Mouse (Mus musculus) olfactory bulb, adult 2 months (tissue): ENCODE data around the gene Apoc1.

ENCODE experiments used
- CTCF ChIP-seq: fragments of 200-500 bp; IDR thresholded peaks from 2 replicates; pipeline ENCODE4 v1.5.1; 2012; ENCODE audit warnings: low read depth, mild to moderate bottlenecking, low read length, moderate library complexity; ENCODE audit not compliant: insufficient read depth
- POLR2A ChIP-seq: fragments of 200-500 bp; IDR thresholded peaks from 2 replicates; pipeline ENCODE4 v1.6.1; 2012; ENCODE audit warnings: mild to moderate bottlenecking, low read depth, low read length, moderate library complexity; ENCODE audit not compliant: insufficient read depth

DNA sequence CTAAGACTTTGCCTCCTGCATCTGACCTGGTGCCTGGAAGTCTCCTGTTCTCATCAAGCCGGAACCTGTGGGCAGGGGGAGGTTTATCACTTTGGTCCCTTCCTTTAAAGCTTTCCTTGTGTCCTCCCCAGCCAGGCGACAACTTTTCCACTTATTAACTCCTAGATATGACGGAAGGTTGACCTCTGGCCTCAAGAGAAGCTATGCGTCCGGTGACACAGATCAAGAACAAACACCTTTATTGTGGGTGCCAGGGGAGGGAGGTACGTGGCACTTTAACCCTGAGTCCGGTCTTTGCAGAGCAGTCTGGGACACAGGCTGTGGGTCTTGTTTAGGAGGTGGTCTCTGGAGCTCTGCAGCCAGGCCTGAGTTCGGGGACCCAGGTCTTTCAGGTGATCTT lies 14.6 kb downstream of the Apoc1 start, which contains the start of gene Apoc2:
- no peak for TF ChIP-seq CTCF
- TF ChIP-seq POLR2A: no peak
